Mouse (Mus musculus): ENCODE measurements around the gene Mast3. TPM values are rescaled to one million over a fixed set of nuclear protein-coding genes. Genes with fewer than 3 reads are reported as not detected.
A peak's percentile ranks its signal among the peaks of the same experiment; 100 is the strongest.

Mast3 gene
- total and polyA plus RNA-seq, 2 experiments from 2014 or later: 24.0 to 33.2 TPM

GRCm38 (mm10) chr8:70843941-70844340 is 39.1 kb upstream of the Mast3 start:
- Histone ChIP-seq H3K9me3 (ENCODE audit: low read length) (no peaks in the 10 kb centered on the region), H3K4me3 (ENCODE audit: low read depth, low read length) (no peak overlapping the region), H3K36me3 (ENCODE audit: insufficient read depth, low read length) (0 out of 2 replicates have a peak, but pooled peaks cover 3% of the 10 kb centered on the region), H3K27ac (ENCODE audit: low read depth, low read length) (no peak overlapping the region), H3K4me1 (ENCODE audit: insufficient read depth, low read length) (no peaks in the 10 kb centered on the region), H3K27me3 (ENCODE audit: insufficient read depth, low read length) (no peaks in the 10 kb centered on the region), H3K9ac (replicated peaks; ENCODE audit: low read length, poor library complexity, severe bottlenecking) (no peak overlapping the region), H3K4me2 (ENCODE audit: low read depth, low read length, poor library complexity, severe bottlenecking) (no peak overlapping the region)
- ATAC-seq (ENCODE audit: low FRiP score) (no peak), DNase-seq (ENCODE audit: low spot score) (no peak)
- 86% methylated on average over 8 of the region's 8 CpGs for WGBS
- TF ChIP-seq CTCF (IDR thresholded peaks at IDR 0.05): no peak

- no peak for DNase-seq (ENCODE audit: low spot score)
- no peaks in the 10 kb centered on the region for H3K9me3 ChIP-seq (ENCODE audit: low read length)
- no peaks in the 10 kb centered on the region for H3K4me1 ChIP-seq (ENCODE audit: insufficient read depth, low read length)
- no peaks in the 10 kb centered on the region for H3K36me3 ChIP-seq (ENCODE audit: insufficient read depth, low read length)
- H3K27ac ChIP-seq (ENCODE audit: low read depth, low read length): no peak overlapping the region
- 85% methylated on average over 5 of the region's 5 CpGs for WGBS
- H3K27me3 ChIP-seq (ENCODE audit: insufficient read depth, low read length): no peaks in the 10 kb centered on the region
- TF ChIP-seq CTCF (IDR thresholded peaks at IDR 0.05): no peak
- no peak overlapping the region for H3K9ac ChIP-seq (replicated peaks; ENCODE audit: low read length, poor library complexity, severe bottlenecking)
- H3K4me2 ChIP-seq (ENCODE audit: low read depth, low read length, poor library complexity, severe bottlenecking): no peak overlapping the region
- ATAC-seq (ENCODE audit: low FRiP score): no peak
- no peak overlapping the region for H3K4me3 ChIP-seq (ENCODE audit: low read depth, low read length)
These were observed 38.4 kb upstream of the Mast3 start for GRCm38 (mm10) chr8:70843214-70843773.

GRCm38 (mm10) chr8:70842484-70842883 is 37.6 kb upstream of the Mast3 start:
- H3K27me3 ChIP-seq (ENCODE audit: insufficient read depth, low read length): no peaks in the 10 kb centered on the region
- no peak overlapping the region for H3K27ac ChIP-seq (ENCODE audit: low read depth, low read length)
- no peaks in the 10 kb centered on the region for H3K4me1 ChIP-seq (ENCODE audit: insufficient read depth, low read length)
- H3K36me3 ChIP-seq (ENCODE audit: insufficient read depth, low read length): no peaks in the 10 kb centered on the region
- H3K4me3 ChIP-seq (ENCODE audit: low read depth, low read length): no peak overlapping the region
- TF ChIP-seq CTCF (IDR thresholded peaks at IDR 0.05): no peak
- H3K9ac ChIP-seq (replicated peaks; ENCODE audit: low read length, poor library complexity, severe bottlenecking): no peak overlapping the region
- H3K4me2 ChIP-seq (ENCODE audit: low read depth, low read length, poor library complexity, severe bottlenecking): no peak overlapping the region
- DNase-seq (ENCODE audit: low spot score) (no peak), ATAC-seq (ENCODE audit: low FRiP score) (no peak)
- no peaks in the 10 kb centered on the region for H3K9me3 ChIP-seq (ENCODE audit: low read length)
- WGBS: 75% methylated on average over 25 of the region's 25 CpGs

- H3K9me3 ChIP-seq (ENCODE audit: low read length): no peaks in the 10 kb centered on the region
- DNase-seq (ENCODE audit: low spot score): peak; percentile 82
- no peaks in the 10 kb centered on the region for H3K36me3 ChIP-seq (ENCODE audit: insufficient read depth, low read length)
- H3K27me3 ChIP-seq (ENCODE audit: insufficient read depth, low read length): no peaks in the 10 kb centered on the region
- ATAC-seq (ENCODE audit: low FRiP score): no peak
- no peak overlapping the region for H3K4me3 ChIP-seq (ENCODE audit: low read depth, low read length)
- H3K9ac ChIP-seq (replicated peaks; ENCODE audit: low read length, poor library complexity, severe bottlenecking): no peak overlapping the region
- TF ChIP-seq CTCF (IDR thresholded peaks at IDR 0.05): peak; percentile 97
- H3K27ac ChIP-seq (ENCODE audit: low read depth, low read length): no peak overlapping the region
- no peaks in the 10 kb centered on the region for H3K4me1 ChIP-seq (ENCODE audit: insufficient read depth, low read length)
- H3K4me2 ChIP-seq (ENCODE audit: low read depth, low read length, poor library complexity, severe bottlenecking): no peak overlapping the region
- WGBS: 36% methylated on average over 22 of the region's 22 CpGs
These were observed 36.6 kb upstream of the Mast3 start for GRCm38 (mm10) chr8:70841147-70842072.

GRCm38 (mm10) chr8:70840590-70840989 is 35.7 kb upstream of the Mast3 start:
- no peak overlapping the region for H3K9ac ChIP-seq (replicated peaks; ENCODE audit: low read length, poor library complexity, severe bottlenecking)
- H3K4me3 ChIP-seq (ENCODE audit: low read depth, low read length): no peak overlapping the region
- no peak overlapping the region for H3K4me2 ChIP-seq (ENCODE audit: low read depth, low read length, poor library complexity, severe bottlenecking)
- H3K4me1 ChIP-seq (ENCODE audit: insufficient read depth, low read length): no peaks in the 10 kb centered on the region
- no peak overlapping the region for H3K27ac ChIP-seq (ENCODE audit: low read depth, low read length)
- ATAC-seq (ENCODE audit: low FRiP score): no peak
- DNase-seq (ENCODE audit: low spot score): no peak
- no peak for TF ChIP-seq CTCF (IDR thresholded peaks at IDR 0.05)
- peaks cover 6% of the 10 kb centered on the region; the same call in 1 of the 2 replicates for H3K36me3 ChIP-seq (ENCODE audit: insufficient read depth, low read length)
- 60% methylated on average over 10 of the region's 10 CpGs for WGBS
- no peaks in the 10 kb centered on the region for H3K27me3 ChIP-seq (ENCODE audit: insufficient read depth, low read length)
- no peaks in the 10 kb centered on the region for H3K9me3 ChIP-seq (ENCODE audit: low read length)
